15 mouse cellular contexts compared by ENCODE assay signal in genomic region chr10:81428507-81428870, GRCm38 (mm10). TPM values are rescaled to one million over a fixed set of nuclear protein-coding genes. Genes with fewer than 3 reads are reported as not detected.
DNase-seq lines count a peak whose midpoint lies in the region; ATAC-seq and TF ChIP-seq lines count a peak whose summit lies in the region.
"Had no signal": no experiment of that assay in that cellular context is flagged by ENCODE, and none has a peak within 500 bp of the region (broad histone marks: within the 10 kb centered on the region; RNA-seq: fewer than 3 reads in every experiment).

No protein-coding gene starts in this region.

- intact Hi-C loops in gastrocnemius, adult 2 months (cut with DNase I): no loop called here
- intact Hi-C loops in gastrocnemius, postnatal 36 days (cut with DNase I): no loop called here

- no peak for ATAC-seq in neural tube, embryonic 11.5 days (ENCODE audit: insufficient read depth, low FRiP score, low TSS enrichment)
- ATAC-seq in neural tube, embryonic 15.5 days (ENCODE audit: low FRiP score): no peak
- ATAC-seq: forebrain, embryonic 14.5 days; intestine, embryonic 15.5 days; liver, postnatal 0 days had no signal

- H3K9me3 ChIP-seq in neural tube, embryonic 11.5 days (ENCODE audit: control insufficient read depth, low read length): no peaks in the 10 kb centered on the region
- H3K9me3 ChIP-seq in neural tube, embryonic 15.5 days (replicated peaks): no peaks in the 10 kb centered on the region
- H3K9me3 ChIP-seq: G1E; hindbrain, embryonic 13.5 days; intestine, embryonic 15.5 days; limb, embryonic 15.5 days; neural tube, embryonic 12.5 days had no signal

- H3K27ac ChIP-seq in gastrocnemius, adult 2 months: peak overlapping the region; percentile 97
- no peak overlapping the region for H3K27ac ChIP-seq in kidney, adult 2 months (ENCODE audit: insufficient read depth, low read depth, low read length)
- no peak overlapping the region for H3K27ac ChIP-seq in neural tube, embryonic 11.5 days (ENCODE audit: low read depth, low read length)
- no peak overlapping the region for H3K27ac ChIP-seq in neural tube, embryonic 15.5 days (replicated peaks)
- H3K27ac ChIP-seq: neural tube, embryonic 12.5 days had no signal

- no peak for DNase-seq in gastrocnemius, adult 2 months
- DNase-seq in gastrocnemius, postnatal 36 days: no peak
- DNase-seq in kidney, postnatal 10 days: peak; percentile 14
- DNase-seq in kidney, adult 2 months: no peak
- DNase-seq in neural tube, embryonic 11.5 days (ENCODE audit: low spot score): peak; percentile 6
- DNase-seq in T-cell, adult 2 months (ENCODE audit: low spot score): no peak
- DNase-seq: embryo, embryonic 11 days had no signal

- TF ChIP-seq CTCF in gastrocnemius, adult 2 months (IDR thresholded peaks at IDR 0.05): no peak
- TF ChIP-seq CTCF in kidney, adult 2 months (conservative IDR thresholded peaks at IDR 0.05; ENCODE audit: insufficient read depth, insufficient read length, low read depth, low read length): no peak

- H3K36me3 ChIP-seq in kidney, adult 2 months (ENCODE audit: control insufficient read depth, insufficient read depth, low read length): no peaks in the 10 kb centered on the region
- H3K36me3 ChIP-seq in neural tube, embryonic 11.5 days (ENCODE audit: control insufficient read depth, insufficient read depth, low read length): no peaks in the 10 kb centered on the region
- no peaks in the 10 kb centered on the region for H3K36me3 ChIP-seq in neural tube, embryonic 15.5 days
- H3K36me3 ChIP-seq: G1E; hindbrain, embryonic 13.5 days; intestine, embryonic 15.5 days; limb, embryonic 15.5 days; neural tube, embryonic 12.5 days had no signal

- WGBS in kidney, adult 2 months: 87% methylated on average over 7 of the region's 7 CpGs
- 90% methylated on average over 7 of the region's 7 CpGs for WGBS in neural tube, embryonic 11.5 days
- WGBS in neural tube, embryonic 15.5 days: 94% methylated on average over 7 of the region's 7 CpGs

- no peak overlapping the region for H3K4me3 ChIP-seq in gastrocnemius, adult 2 months
- H3K4me3 ChIP-seq in kidney, adult 2 months (ENCODE audit: insufficient read depth, low read depth, low read length): no peak overlapping the region
- H3K4me3 ChIP-seq in neural tube, embryonic 11.5 days (ENCODE audit: low read depth, low read length): no peak overlapping the region
- H3K4me3 ChIP-seq in neural tube, embryonic 15.5 days (replicated peaks): no peak overlapping the region
- H3K4me3 ChIP-seq: intestine, embryonic 15.5 days; neural tube, embryonic 12.5 days had no signal

- no peak overlapping the region for H3K9ac ChIP-seq in neural tube, embryonic 11.5 days (ENCODE audit: low read length)
- H3K9ac ChIP-seq in neural tube, embryonic 15.5 days (replicated peaks): no peak overlapping the region
- H3K9ac ChIP-seq: hindbrain, embryonic 13.5 days; intestine, embryonic 15.5 days; limb, embryonic 15.5 days; liver, postnatal 0 days; neural tube, embryonic 12.5 days had no signal

- no peak for TF ChIP-seq POLR2A in kidney, adult 2 months (IDR thresholded peaks at IDR 0.05; ENCODE audit: low read depth, low read length)

- peaks cover 41% of the 10 kb centered on the region for H3K4me1 ChIP-seq in kidney, adult 2 months (ENCODE audit: control insufficient read depth, insufficient read depth, low read length)
- peaks cover 17% of the 10 kb centered on the region for H3K4me1 ChIP-seq in neural tube, embryonic 11.5 days (ENCODE audit: control insufficient read depth, insufficient read depth, low read length)
- peaks cover 76% of the 10 kb centered on the region for H3K4me1 ChIP-seq in neural tube, embryonic 15.5 days

- H3K27me3 ChIP-seq in kidney, adult 2 months (replicated peaks; ENCODE audit: control insufficient read depth, insufficient read depth, low read length): no peaks in the 10 kb centered on the region
- peaks cover 62% of the 10 kb centered on the region for H3K27me3 ChIP-seq in neural tube, embryonic 11.5 days (ENCODE audit: control insufficient read depth, insufficient read depth, low read length)
- H3K27me3 ChIP-seq in neural tube, embryonic 15.5 days (replicated peaks): peaks cover 13% of the 10 kb centered on the region
- H3K27me3 ChIP-seq: intestine, embryonic 15.5 days; limb, embryonic 15.5 days had no signal

- no peak overlapping the region for H3K4me2 ChIP-seq in neural tube, embryonic 11.5 days (ENCODE audit: low read depth)
- no peak overlapping the region for H3K4me2 ChIP-seq in neural tube, embryonic 15.5 days

RNA-seq across cellular contexts. Expression of gene Nfic, which starts 26.9 kb away (rescaled TPM):
- total RNA-seq in gastrocnemius, adult 2 months (2021): 100 to 1,000 TPM; 207 to 215 TPM
- total RNA-seq in gastrocnemius, postnatal 36 days (2021): 100 to 1,000 TPM; 219 to 237 TPM
- 64.7 and 82.5 TPM in 2 replicates for polyA plus RNA-seq in kidney, adult 2 months (2012; rRNA removed)
- 16.8 TPM in 2 replicates for polyA plus RNA-seq in neural tube, embryonic 11.5 days (2014; fragmentation: Nextera tagmentation; extraction: Ambion mirVana)
- 35.0 and 35.8 TPM in 2 replicates for polyA plus RNA-seq in neural tube, embryonic 15.5 days (2015; fragmentation: Nextera tagmentation; extraction: Ambion mirVana)

RNA-seq across cellular contexts. Expression of gene Smim24, which starts 35.6 kb away (rescaled TPM):
- total RNA-seq in gastrocnemius, adult 2 months (2021): not detected
- total RNA-seq in gastrocnemius, postnatal 36 days (2021): under 1 TPM; 0.37 to 0.38 TPM
- 693 and 694 TPM in 2 replicates for polyA plus RNA-seq in kidney, adult 2 months (2012; rRNA removed)
- 1.9 and 3.5 TPM in 2 replicates for polyA plus RNA-seq in neural tube, embryonic 11.5 days (2014; fragmentation: Nextera tagmentation; extraction: Ambion mirVana)
- polyA plus RNA-seq in neural tube, embryonic 15.5 days (2015; fragmentation: Nextera tagmentation; extraction: Ambion mirVana): 2.5 and 9.3 TPM in 2 replicates

RNA-seq across cellular contexts. Expression of gene Gm48552, which starts 39.7 kb away (rescaled TPM):
- total RNA-seq in gastrocnemius, adult 2 months (2021): 1 to 10 TPM in 1 of 2 experiments, under 1 TPM in 1; 0.84 to 1.0 TPM
- total RNA-seq in gastrocnemius, postnatal 36 days (2021): under 1 TPM; 0.59 to 0.77 TPM
- 1.0 and 2.8 TPM in 2 replicates for polyA plus RNA-seq in kidney, adult 2 months (2012; rRNA removed)
- polyA plus RNA-seq in neural tube, embryonic 11.5 days (2014; fragmentation: Nextera tagmentation; extraction: Ambion mirVana): 0.97 and 1.3 TPM in 2 replicates
- polyA plus RNA-seq in neural tube, embryonic 15.5 days (2015; fragmentation: Nextera tagmentation; extraction: Ambion mirVana): 3.4 and 3.6 TPM in 2 replicates
- polyA plus RNA-seq: liver, postnatal 0 days had no signal

RNA-seq across cellular contexts. Expression of gene Gm48551, which starts 44.2 kb away (rescaled TPM):
- total RNA-seq in gastrocnemius, adult 2 months (2021): 1 to 10 TPM in 1 of 2 experiments, under 1 TPM in 1; 0.87 to 2.8 TPM
- total RNA-seq in gastrocnemius, postnatal 36 days (2021): 1 to 10 TPM in 1 of 2 experiments, under 1 TPM in 1; 0.89 to 1.2 TPM
- 2.1 and 2.3 TPM in 2 replicates for polyA plus RNA-seq in kidney, adult 2 months (2012; rRNA removed)
- polyA plus RNA-seq in neural tube, embryonic 11.5 days (2014; fragmentation: Nextera tagmentation; extraction: Ambion mirVana): 1.7 and 3.0 TPM in 2 replicates
- polyA plus RNA-seq in neural tube, embryonic 15.5 days (2015; fragmentation: Nextera tagmentation; extraction: Ambion mirVana): 5.7 and 7.2 TPM in 2 replicates

RNA-seq across cellular contexts. Expression of gene Dohh, which starts 44.3 kb away (rescaled TPM):
- total RNA-seq in gastrocnemius, adult 2 months (2021): 10 to 100 TPM; 38.1 to 39.8 TPM
- total RNA-seq in gastrocnemius, postnatal 36 days (2021): 10 to 100 TPM; 36.5 to 42.5 TPM
- polyA plus RNA-seq in kidney, adult 2 months (2012; rRNA removed): 60.6 and 79.8 TPM in 2 replicates
- polyA plus RNA-seq in neural tube, embryonic 11.5 days (2014; fragmentation: Nextera tagmentation; extraction: Ambion mirVana): 64.1 and 76.1 TPM in 2 replicates
- 101 TPM in 2 replicates for polyA plus RNA-seq in neural tube, embryonic 15.5 days (2015; fragmentation: Nextera tagmentation; extraction: Ambion mirVana)

Comparison
In these comparisons a context has a peak if more than half of its experiments do, and no peak if none do; other contexts are left out.
1. DNase-seq: peak in kidney, postnatal 10 days (single experiment) and neural tube, embryonic 11.5 days (single experiment); none in gastrocnemius, adult 2 months (single experiment), gastrocnemius, postnatal 36 days (0 of 2), kidney, adult 2 months (single experiment) and T-cell, adult 2 months (single experiment).
2. RNA of gene Smim24, which starts 35.6 kb away (polyA plus RNA-seq): 693 to 694 TPM in kidney, adult 2 months; 2.5 to 9.3 TPM in neural tube, embryonic 15.5 days and 1.9 to 3.5 TPM in neural tube, embryonic 11.5 days; every median in the first group is over 10 times any median in the second.